Mouse (Mus musculus) intestine, embryonic 16.5 days (tissue): ENCODE data around the gene Gm43302. TPM values are rescaled to one million over a fixed set of nuclear protein-coding genes. Genes with fewer than 3 reads are reported as not detected.

ENCODE experiments used
- polyA plus RNA-seq: library from polyadenylated mRNA; unstranded; fragments of >200 nt; fragmentation: Nextera tagmentation; extraction: Ambion mirVana; gene quantifications from 2 replicates; pipeline ENCODE4 v1.2.1, GENCODE M21; 2015

Gm43302 gene
- polyA plus RNA-seq, 1 experiment from 2014 or later: 0.09 TPM

Other genes with a start within 250 kb of the Gm43302 start
- 1.9 and 2.6 TPM in 2 replicates for gene Gbp9, start 154.2 kb downstream of the Gm43302 start, polyA plus RNA-seq
- gene Gbp8, start 154.2 kb downstream of the Gm43302 start, polyA plus RNA-seq: 2.2 and 2.3 TPM in 2 replicates
- 1.2 and 1.5 TPM in 2 replicates for gene Gbp4, start 154.1 kb downstream of the Gm43302 start, polyA plus RNA-seq
- gene Gbp10, start 54.2 kb downstream of the Gm43302 start, polyA plus RNA-seq: not detected in 2 replicates
- 1.1 and 1.4 TPM in 2 replicates for gene Gbp6, start within 50 bp of the Gm43302 start, polyA plus RNA-seq
- 3.1 and 3.7 TPM in 2 replicates for gene Lrrc8b, start 122.1 kb upstream of the Gm43302 start, polyA plus RNA-seq
- gene Lrrc8c, start 225.7 kb upstream of the Gm43302 start, polyA plus RNA-seq: 12.0 and 12.4 TPM in 2 replicates